In genomic region chr3:108911548-108912413, GRCm38 (mm10) we compare ENCODE assay signal across 8 mouse cellular contexts. TPM values are rescaled to one million over a fixed set of nuclear protein-coding genes. Genes with fewer than 3 reads are reported as not detected.
A peak's percentile ranks its signal among the peaks of the same experiment; 100 is the strongest.
DNase-seq lines count a peak whose midpoint lies in the region; ATAC-seq and TF ChIP-seq lines count a peak whose summit lies in the region.

TSS of gene Prpf38b (minus strand) at chr3:108911727.

- no peaks in the 10 kb centered on the region for H3K9me3 ChIP-seq in embryonic facial prominence, embryonic 14.5 days (ENCODE audit: control insufficient read depth, low read length)
- no peaks in the 10 kb centered on the region for H3K9me3 ChIP-seq in limb, embryonic 13.5 days
- H3K9me3 ChIP-seq in midbrain, embryonic 16.5 days (replicated peaks; ENCODE audit: control insufficient read depth, low read length, poor library complexity, severe bottlenecking): no peaks in the 10 kb centered on the region

- H3K4me1 ChIP-seq in embryonic facial prominence, embryonic 14.5 days (ENCODE audit: control insufficient read depth, insufficient read depth, low read length): peaks cover 8% of the 10 kb centered on the region
- peaks cover 7% of the 10 kb centered on the region for H3K4me1 ChIP-seq in heart, adult 2 months (ENCODE audit: control insufficient read depth, insufficient read depth, low read length)
- peaks cover 19% of the 10 kb centered on the region for H3K4me1 ChIP-seq in limb, embryonic 13.5 days
- peaks cover 21% of the 10 kb centered on the region for H3K4me1 ChIP-seq in midbrain, embryonic 16.5 days (ENCODE audit: control insufficient read depth, insufficient read depth, low read length)

- TF ChIP-seq CTCF in heart, adult 2 months (IDR thresholded peaks at IDR 0.05): no peak

- DNase-seq in 3T3-L1 (ENCODE audit: low read depth, low spot score): peak; percentile 98
- peak; percentile 86 to 91 for DNase-seq in adrenal gland, postnatal 4 days (ENCODE audit: low spot score in 2 of 2)
- peak; percentile 99 for DNase-seq in embryonic facial prominence, embryonic 14.5 days (ENCODE audit: low spot score)
- DNase-seq in heart, adult 2 months: peak; percentile 95 to 96
- peak; percentile 94 to 95 for DNase-seq in kidney, adult 8-10 months
- peak; percentile 85 to 96 for DNase-seq in spleen, postnatal 10 days (ENCODE audit: low spot score in 2 of 2)

- peak; percentile 99 for ATAC-seq in embryonic facial prominence, embryonic 14.5 days (ENCODE audit: low read depth)
- ATAC-seq in limb, embryonic 13.5 days (ENCODE audit: low FRiP score, low read depth): peak; percentile 99
- peak; percentile 100 for ATAC-seq in midbrain, embryonic 16.5 days

- H3K36me3 ChIP-seq in embryonic facial prominence, embryonic 14.5 days (ENCODE audit: control insufficient read depth, insufficient read depth, low read length): peaks cover 16% of the 10 kb centered on the region
- peaks cover 19% of the 10 kb centered on the region for H3K36me3 ChIP-seq in heart, adult 2 months (ENCODE audit: control insufficient read depth, insufficient read depth, low read length)
- peaks cover 9% of the 10 kb centered on the region for H3K36me3 ChIP-seq in limb, embryonic 13.5 days
- no peaks in the 10 kb centered on the region for H3K36me3 ChIP-seq in midbrain, embryonic 16.5 days (ENCODE audit: control insufficient read depth, insufficient read depth, low read length)

- H3K4me2 ChIP-seq in embryonic facial prominence, embryonic 14.5 days (ENCODE audit: low read depth, low read length): peak within 1 kb of the TSS; percentile 89
- peak within 1 kb of the TSS; percentile 95 for H3K4me2 ChIP-seq in limb, embryonic 13.5 days (replicated peaks)
- H3K4me2 ChIP-seq in midbrain, embryonic 16.5 days (ENCODE audit: low read length): peak within 1 kb of the TSS; percentile 87

- H3K4me3 ChIP-seq in embryonic facial prominence, embryonic 14.5 days (ENCODE audit: low read depth, low read length): peak within 1 kb of the TSS; percentile 91
- peak within 1 kb of the TSS; percentile 98 for H3K4me3 ChIP-seq in heart, adult 2 months
- H3K4me3 ChIP-seq in limb, embryonic 13.5 days: peak within 1 kb of the TSS; percentile 94
- peak within 1 kb of the TSS; percentile 99 for H3K4me3 ChIP-seq in midbrain, embryonic 16.5 days (ENCODE audit: low read depth, low read length)

- H3K27me3 ChIP-seq in embryonic facial prominence, embryonic 14.5 days (replicated peaks; ENCODE audit: control insufficient read depth, insufficient read depth, low read length): no peaks in the 10 kb centered on the region
- H3K27me3 ChIP-seq in heart, adult 2 months (ENCODE audit: control insufficient read depth, insufficient read depth, low read length): no peaks in the 10 kb centered on the region
- no peaks in the 10 kb centered on the region for H3K27me3 ChIP-seq in limb, embryonic 13.5 days
- no peaks in the 10 kb centered on the region for H3K27me3 ChIP-seq in midbrain, embryonic 16.5 days (ENCODE audit: control insufficient read depth, insufficient read depth, low read depth, low read length)

- 1% methylated on average over 24 of the region's 53 CpGs for WGBS in embryonic facial prominence, embryonic 14.5 days
- under 1% methylated on average over 53 of the region's 53 CpGs for WGBS in heart, adult 2 months
- WGBS in limb, embryonic 13.5 days: under 1% methylated on average over 53 of the region's 53 CpGs
- under 1% methylated on average over 53 of the region's 53 CpGs for WGBS in midbrain, embryonic 16.5 days

- peak within 1 kb of the TSS; percentile 92 for H3K9ac ChIP-seq in embryonic facial prominence, embryonic 14.5 days (ENCODE audit: low read depth, low read length)
- H3K9ac ChIP-seq in heart, adult 2 months (ENCODE audit: low read depth, low read length): peak within 1 kb of the TSS; percentile 92
- H3K9ac ChIP-seq in limb, embryonic 13.5 days: peak within 1 kb of the TSS; percentile 94
- H3K9ac ChIP-seq in midbrain, embryonic 16.5 days (ENCODE audit: low read depth, low read length): peak within 1 kb of the TSS; percentile 90

- peak; percentile 61 for TF ChIP-seq EP300 in heart, adult 2 months (IDR thresholded peaks at IDR 0.05; ENCODE audit: insufficient read depth, low read depth, low read length)

- peak within 1 kb of the TSS; percentile 99 for H3K27ac ChIP-seq in embryonic facial prominence, embryonic 14.5 days (replicated peaks; ENCODE audit: low read depth, low read length)
- peak within 1 kb of the TSS; percentile 96 for H3K27ac ChIP-seq in heart, adult 2 months
- H3K27ac ChIP-seq in limb, embryonic 13.5 days: peak within 1 kb of the TSS; percentile 95
- H3K27ac ChIP-seq in midbrain, embryonic 16.5 days (ENCODE audit: low read length): peak within 1 kb of the TSS; percentile 97

- intact Hi-C loops in heart, adult 2 months (cut with DNase I): loop anchor here (5.0 to 10.0 kb wide), 4 partner anchors 54 to 347 kb away; partner anchors contain the start of genes Fam102b and Tmem167b

- TF ChIP-seq POLR2A in heart, adult 2 months (IDR thresholded peaks at IDR 0.05; ENCODE audit: insufficient read depth, low read depth, low read length): peak; percentile 93

- 0 out of 2 replicates have a peak, but pooled peaks cover 3% of the 10 kb centered on the region for H3K79me2 ChIP-seq in heart, adult 2 months (replicated peaks; ENCODE audit: control insufficient read depth, insufficient read depth, low read length)

RNA-seq across cellular contexts. Expression of gene Prpf38b, which starts in this region (rescaled TPM):
- total RNA-seq in adrenal gland, postnatal 4 days (2021): 10 to 100 TPM; 80.4 to 83.0 TPM
- polyA plus RNA-seq in embryonic facial prominence, embryonic 14.5 days (2014; fragmentation: Nextera tagmentation; extraction: Ambion mirVana): 57.8 and 58.1 TPM in 2 replicates
- 10 to 100 TPM; 17.3 to 21.1 TPM for total RNA-seq in heart, adult 2 months (2021)
- polyA plus RNA-seq in heart, adult 2 months (2012; rRNA removed): 13.6 and 17.8 TPM in 2 replicates
- polyA plus RNA-seq in limb, embryonic 13.5 days (2015; fragmentation: Nextera tagmentation; extraction: Ambion mirVana): 82.3 and 90.7 TPM in 2 replicates
- polyA plus RNA-seq in midbrain, embryonic 16.5 days (2015; fragmentation: Nextera tagmentation; extraction: Ambion mirVana): 54.2 and 56.8 TPM in 2 replicates

Comparison
In these comparisons a context has a peak if more than half of its experiments do, and no peak if none do; other contexts are left out.
1. Peak in every context shown above with its lines: DNase-seq, ATAC-seq, H3K4me3 ChIP-seq and H3K27ac ChIP-seq.